Mouse (Mus musculus): ENCODE results near the gene Kctd8. TPM values are rescaled to one million over a fixed set of nuclear protein-coding genes. Genes with fewer than 3 reads are reported as not detected.
A peak's percentile ranks its signal among the peaks of the same experiment; 100 is the strongest.

Kctd8 gene
- polyA plus RNA-seq (2012; rRNA removed) = 0.28 and 0.38 TPM in 2 replicates

GRCm38 (mm10) chr5:69340919-69341801, at the start of gene Kctd8:
Kctd8 (minus strand) TSS chr5:69341679.
- H3K4me3 ChIP-seq (ENCODE audit: insufficient read depth, low read depth, low read length) = peak within 1 kb of the TSS; percentile 39
- WGBS = 1% methylated on average over 87 of the region's 87 CpGs
- H3K36me3 ChIP-seq (ENCODE audit: control insufficient read depth, insufficient read depth, low read length) = no peaks in the 10 kb centered on the region
- no peaks in the 10 kb centered on the region for H3K27me3 ChIP-seq (replicated peaks; ENCODE audit: control insufficient read depth, insufficient read depth, low read length)
- H3K27ac ChIP-seq (ENCODE audit: insufficient read depth, low read depth, low read length) = no peak within 1 kb of the TSS
- no peaks in the 10 kb centered on the region for H3K4me1 ChIP-seq (ENCODE audit: control insufficient read depth, insufficient read depth, low read length)
- peak; percentile 38 for DNase-seq
- TF ChIP-seq POLR2A (IDR thresholded peaks at IDR 0.05; ENCODE audit: low read depth, low read length) = no peak
- TF ChIP-seq CTCF (conservative IDR thresholded peaks at IDR 0.05; ENCODE audit: insufficient read depth, insufficient read length, low read depth, low read length) = no peak

GRCm38 (mm10) chr5:69379072-69379471, 37.6 kb upstream of the Kctd8 start:
- DNase-seq = no peak
- no peaks in the 10 kb centered on the region for H3K27me3 ChIP-seq (replicated peaks; ENCODE audit: control insufficient read depth, insufficient read depth, low read length)
- TF ChIP-seq CTCF (conservative IDR thresholded peaks at IDR 0.05; ENCODE audit: insufficient read depth, insufficient read length, low read depth, low read length) = no peak
- TF ChIP-seq POLR2A (IDR thresholded peaks at IDR 0.05; ENCODE audit: low read depth, low read length) = no peak
- no peak overlapping the region for H3K27ac ChIP-seq (ENCODE audit: insufficient read depth, low read depth, low read length)
- 71% methylated on average over 4 of the region's 4 CpGs for WGBS
- H3K4me1 ChIP-seq (ENCODE audit: control insufficient read depth, insufficient read depth, low read length) = no peaks in the 10 kb centered on the region
- no peak overlapping the region for H3K4me3 ChIP-seq (ENCODE audit: insufficient read depth, low read depth, low read length)
- no peaks in the 10 kb centered on the region for H3K36me3 ChIP-seq (ENCODE audit: control insufficient read depth, insufficient read depth, low read length)

DNA sequence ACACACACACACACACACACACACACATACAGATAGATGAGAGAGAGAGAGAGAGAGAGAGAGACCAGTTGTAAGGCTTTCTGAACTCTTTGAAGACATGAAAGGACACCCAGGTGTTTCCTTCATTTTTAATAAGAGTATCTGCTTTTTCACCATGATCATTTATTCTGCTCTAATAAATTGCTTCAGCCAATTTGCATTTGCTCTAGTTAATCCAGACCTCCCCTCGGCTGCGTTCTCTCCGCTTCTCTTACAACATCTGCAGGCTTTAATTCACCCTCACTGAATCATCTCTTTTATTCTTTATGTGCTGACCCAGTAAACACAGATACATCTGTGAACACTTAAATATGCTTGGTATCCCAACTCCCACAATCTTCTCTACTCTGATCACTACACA, 9.1 kb upstream of the Kctd8 start:
- Histone ChIP-seq H3K27ac (ENCODE audit: insufficient read depth, low read depth, low read length) (no peak overlapping the region), H3K27me3 (replicated peaks; ENCODE audit: control insufficient read depth, insufficient read depth, low read length) (no peaks in the 10 kb centered on the region), H3K4me3 (ENCODE audit: insufficient read depth, low read depth, low read length) (no peak overlapping the region), H3K36me3 (ENCODE audit: control insufficient read depth, insufficient read depth, low read length) (no peaks in the 10 kb centered on the region), H3K4me1 (ENCODE audit: control insufficient read depth, insufficient read depth, low read length) (no peaks in the 10 kb centered on the region)
- 83% methylated on average over 3 of the region's 3 CpGs for WGBS
- TF ChIP-seq POLR2A (IDR thresholded peaks at IDR 0.05; ENCODE audit: low read depth, low read length) (no peak), CTCF (conservative IDR thresholded peaks at IDR 0.05; ENCODE audit: insufficient read depth, insufficient read length, low read depth, low read length) (no peak)
- DNase-seq = no peak

DNA sequence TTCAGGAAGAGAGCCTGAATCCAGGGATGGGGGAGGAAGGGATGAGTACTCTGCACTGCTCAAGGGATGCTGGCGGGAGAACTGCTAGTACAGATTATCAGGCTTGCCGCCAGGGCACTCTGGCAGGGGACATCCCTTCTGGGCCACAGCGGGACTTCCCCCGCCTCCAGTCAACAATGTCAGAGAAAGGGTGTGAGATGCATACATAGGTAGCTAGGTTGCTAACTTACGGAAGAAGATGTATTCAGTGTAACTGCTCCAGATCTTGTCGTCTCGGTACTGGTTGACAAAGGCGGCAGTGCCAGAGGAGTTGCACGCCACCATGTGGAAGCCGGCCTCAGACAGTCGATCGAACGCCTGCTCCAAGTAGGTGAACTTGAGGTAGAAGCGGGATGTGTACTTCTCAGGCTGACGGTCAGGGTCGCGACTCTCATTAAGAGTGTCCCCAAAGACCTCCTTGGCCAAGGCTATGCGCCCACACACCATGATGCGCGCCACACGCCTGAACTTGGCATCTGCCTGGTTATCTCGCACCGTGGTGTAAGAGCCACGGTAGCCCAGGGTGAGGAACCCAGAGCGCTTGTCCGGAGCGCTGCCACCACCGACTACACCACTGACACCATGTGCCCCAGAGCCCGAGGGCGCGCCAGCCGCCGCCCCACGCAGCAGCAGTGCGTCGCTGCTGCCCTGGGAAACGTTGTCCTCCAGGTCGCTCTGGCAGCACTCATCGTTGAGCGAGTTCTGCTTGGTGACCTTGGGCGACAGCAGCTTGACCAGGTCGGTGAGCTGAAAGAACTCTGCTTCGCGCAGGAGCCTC, 1.2 kb downstream of the Kctd8 start:
- Histone ChIP-seq H3K36me3 (ENCODE audit: control insufficient read depth, insufficient read depth, low read length) (no peaks in the 10 kb centered on the region), H3K4me3 (ENCODE audit: insufficient read depth, low read depth, low read length) (peak overlapping the region; percentile 39), H3K27me3 (replicated peaks; ENCODE audit: control insufficient read depth, insufficient read depth, low read length) (no peaks in the 10 kb centered on the region; the same call in 1 of the 2 replicates), H3K27ac (ENCODE audit: insufficient read depth, low read depth, low read length) (no peak overlapping the region), H3K4me1 (ENCODE audit: control insufficient read depth, insufficient read depth, low read length) (no peaks in the 10 kb centered on the region)
- TF ChIP-seq CTCF (conservative IDR thresholded peaks at IDR 0.05; ENCODE audit: insufficient read depth, insufficient read length, low read depth, low read length) (no peak), POLR2A (IDR thresholded peaks at IDR 0.05; ENCODE audit: low read depth, low read length) (no peak)
- whole genome bisulfite sequencing = 1% methylated on average over 44 of the region's 44 CpGs
- DNase-seq = peak; percentile 5

GRCm38 (mm10) chr5:69339623-69339970, 1.9 kb downstream of the Kctd8 start:
- Histone ChIP-seq H3K4me3 (ENCODE audit: insufficient read depth, low read depth, low read length) (no peak overlapping the region), H3K27ac (ENCODE audit: insufficient read depth, low read depth, low read length) (no peak overlapping the region), H3K27me3 (replicated peaks; ENCODE audit: control insufficient read depth, insufficient read depth, low read length) (no peaks in the 10 kb centered on the region; the same call in 1 of the 2 replicates), H3K4me1 (ENCODE audit: control insufficient read depth, insufficient read depth, low read length) (no peaks in the 10 kb centered on the region), H3K36me3 (ENCODE audit: control insufficient read depth, insufficient read depth, low read length) (no peaks in the 10 kb centered on the region)
- DNase-seq = no peak
- 76% methylated on average over 6 of the region's 6 CpGs for WGBS
- TF ChIP-seq POLR2A (IDR thresholded peaks at IDR 0.05; ENCODE audit: low read depth, low read length) = no peak
- no peak for TF ChIP-seq CTCF (conservative IDR thresholded peaks at IDR 0.05; ENCODE audit: insufficient read depth, insufficient read length, low read depth, low read length)

- DNase-seq = no peak
- H3K36me3 ChIP-seq (ENCODE audit: control insufficient read depth, insufficient read depth, low read length) = no peaks in the 10 kb centered on the region
- WGBS = 29% methylated on average over 4 of the region's 4 CpGs
- H3K27me3 ChIP-seq (replicated peaks; ENCODE audit: control insufficient read depth, insufficient read depth, low read length) = no peaks in the 10 kb centered on the region; the same call in 1 of the 2 replicates
- no peak overlapping the region for H3K4me3 ChIP-seq (ENCODE audit: insufficient read depth, low read depth, low read length)
- H3K4me1 ChIP-seq (ENCODE audit: control insufficient read depth, insufficient read depth, low read length) = no peaks in the 10 kb centered on the region
- H3K27ac ChIP-seq (ENCODE audit: insufficient read depth, low read depth, low read length) = no peak overlapping the region
- TF ChIP-seq POLR2A (IDR thresholded peaks at IDR 0.05; ENCODE audit: low read depth, low read length) (no peak), CTCF (conservative IDR thresholded peaks at IDR 0.05; ENCODE audit: insufficient read depth, insufficient read length, low read depth, low read length) (no peak)
Measured at GRCm38 (mm10) chr5:69338916-69339622, 2.4 kb downstream of the Kctd8 start.

Data from kidney, adult 2 months (tissue).